Mouse (Mus musculus): ENCODE data around the gene Stil. TPM values are rescaled to one million over a fixed set of nuclear protein-coding genes. Genes with fewer than 3 reads are reported as not detected.

Stil gene
- total and polyA plus RNA-seq, 3 experiments, result 8.1 to 11.8 (median 9.0) TPM

DNA sequence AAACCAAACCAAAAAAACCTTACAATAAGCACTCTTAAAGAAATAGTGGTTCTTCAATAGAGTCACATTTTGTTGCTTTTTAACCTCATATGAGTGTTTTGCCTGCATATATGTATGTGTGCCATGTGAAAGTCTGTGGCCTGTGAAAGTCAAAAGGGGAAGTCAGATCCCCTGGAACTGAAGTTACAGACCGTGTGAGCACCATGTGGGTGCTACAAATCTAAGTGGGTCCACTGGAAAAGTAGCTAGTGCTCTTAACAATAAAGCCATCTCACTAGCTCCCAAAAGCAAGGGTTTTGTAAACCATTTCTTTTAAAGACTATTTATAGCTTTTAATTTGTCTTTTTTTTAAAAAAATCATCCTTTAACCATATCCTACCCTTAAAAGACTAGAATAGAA is 17.3 kb upstream of the Stil start:
- no peaks in the 10 kb centered on the region for H3K27me3 ChIP-seq (replicated peaks)
- dilution Hi-C loops (cut with MboI; ENCODE audit: extremely low pct_ligation_motif_present, extremely low pct_unique_long_range_greater_than_20kb, low sequenced_read_pairs), result no loop called here
- H3K79me2 ChIP-seq (replicated peaks; ENCODE audit: control insufficient read depth, extremely low read depth, insufficient read depth, poor library complexity, severe bottlenecking), result peaks cover 42% of the 10 kb centered on the region
- peak; percentile 45; the same call in 1 of the 2 replicates for TF ChIP-seq EP300 (IDR thresholded peaks at IDR 0.05; ENCODE audit: low read length)
- TF ChIP-seq MAX (IDR thresholded peaks at IDR 0.05; ENCODE audit: low read length), result peak; percentile 55; the same call in 1 of the 2 replicates
- peak; percentile 88 for TF ChIP-seq MYC (IDR thresholded peaks at IDR 0.05; ENCODE audit: low read depth, low read length)
- peak; percentile 38; the same call in 1 of the 2 replicates for TF ChIP-seq MXI1 (IDR thresholded peaks at IDR 0.05; ENCODE audit: low read depth, low read length)
- TF ChIP-seq HCFC1 (IDR thresholded peaks at IDR 0.05; ENCODE audit: low read depth, low read length), result no peak
- no peak overlapping the region for H3K4me3 ChIP-seq (replicated peaks in 1 of 3; ENCODE audit: low read depth in 2 of 3, low read length in 2 of 3, poor library complexity in 1 of 3)
- no peak overlapping the region for H3K4me2 ChIP-seq (ENCODE audit: insufficient read depth, low read depth, poor library complexity, severe bottlenecking)
- H3K4me1 ChIP-seq (ENCODE audit: control insufficient read depth in 1 of 2, insufficient read depth in 2 of 2), result peaks cover 0 to 37% of the 10 kb centered on the region in 2 experiments; a peak in 2 of 4 replicates
- H3K9ac ChIP-seq (ENCODE audit: insufficient read depth, low read depth), result no peak overlapping the region
- H3K27ac ChIP-seq (ENCODE audit: insufficient read depth, low read depth), result no peak overlapping the region
- H3K36me3 ChIP-seq (replicated peaks in 1 of 2; ENCODE audit: control insufficient read depth in 1 of 2, insufficient read depth in 1 of 2, low read length in 1 of 2), result peaks cover 0 to 5% of the 10 kb centered on the region in 2 experiments
- peak; percentile 52 for DNase-seq (ENCODE audit: extremely low read depth)
- no peaks in the 10 kb centered on the region for H3K9me3 ChIP-seq (replicated peaks; ENCODE audit: low read length)
- in situ Hi-C loops (cut with MboI; ENCODE audit: low pct_ligation_motif_present, low pct_unique_long_range_greater_than_20kb, low sequenced_read_pairs), result no loop called here

- DNase-seq (ENCODE audit: extremely low read depth), result peak; percentile 54
- peaks cover 42% of the 10 kb centered on the region for H3K79me2 ChIP-seq (replicated peaks; ENCODE audit: control insufficient read depth, extremely low read depth, insufficient read depth, poor library complexity, severe bottlenecking)
- no peak overlapping the region for H3K9ac ChIP-seq (ENCODE audit: insufficient read depth, low read depth)
- no peak overlapping the region for H3K27ac ChIP-seq (ENCODE audit: insufficient read depth, low read depth)
- no peaks in the 10 kb centered on the region for H3K27me3 ChIP-seq (replicated peaks)
- peaks cover 0 to 36% of the 10 kb centered on the region in 2 experiments; a peak in 2 of 4 replicates for H3K4me1 ChIP-seq (ENCODE audit: control insufficient read depth in 1 of 2, insufficient read depth in 2 of 2)
- peaks cover 0 to 5% of the 10 kb centered on the region in 2 experiments for H3K36me3 ChIP-seq (replicated peaks in 1 of 2; ENCODE audit: control insufficient read depth in 1 of 2, insufficient read depth in 1 of 2, low read length in 1 of 2)
- dilution Hi-C loops (cut with MboI; ENCODE audit: extremely low pct_ligation_motif_present, extremely low pct_unique_long_range_greater_than_20kb, low sequenced_read_pairs) (no loop called here), in situ Hi-C loops (cut with MboI; ENCODE audit: low pct_ligation_motif_present, low pct_unique_long_range_greater_than_20kb, low sequenced_read_pairs) (no loop called here)
- TF ChIP-seq SMC3 (IDR thresholded peaks at IDR 0.05; ENCODE audit: low read depth, low read length) (peak; percentile 14; the same call in 1 of the 2 replicates), ELF1 (IDR thresholded peaks at IDR 0.05; ENCODE audit: low read depth, low read length) (no peak), CTCF (conservative IDR thresholded peaks at IDR 0.05 in 1 of 2, IDR thresholded peaks at IDR 0.05 in 1 of 2; ENCODE audit: low read depth in 2 of 2, low read length in 2 of 2) (peak in 1 of 2 experiments; percentile 72; a peak in 2 of 4 replicates), RAD21 (IDR thresholded peaks at IDR 0.05; ENCODE audit: low read depth, low read length) (peak; percentile 61), IRF4 (IDR thresholded peaks at IDR 0.05; ENCODE audit: low read depth, low read length) (no peak), ZKSCAN1 (IDR thresholded peaks at IDR 0.05; ENCODE audit: borderline replicate concordance, low read depth, low read length) (peak; percentile 97)
- H3K4me2 ChIP-seq (ENCODE audit: insufficient read depth, low read depth, poor library complexity, severe bottlenecking), result no peak overlapping the region
- no peak overlapping the region for H3K4me3 ChIP-seq (replicated peaks in 1 of 3; ENCODE audit: low read depth in 2 of 3, low read length in 2 of 3, poor library complexity in 1 of 3)
- no peaks in the 10 kb centered on the region for H3K9me3 ChIP-seq (replicated peaks; ENCODE audit: low read length)
These were observed 16.9 kb upstream of the Stil start for GRCm38 (mm10) chr4:114983020-114983419.

GRCm38 (mm10) chr4:114986211-114986590 is 13.8 kb upstream of the Stil start:
- Histone ChIP-seq H3K9ac (ENCODE audit: insufficient read depth, low read depth) (peak overlapping the region; percentile 92), H3K79me2 (replicated peaks; ENCODE audit: control insufficient read depth, extremely low read depth, insufficient read depth, poor library complexity, severe bottlenecking) (peaks cover 31% of the 10 kb centered on the region), H3K36me3 (replicated peaks in 1 of 2; ENCODE audit: control insufficient read depth in 1 of 2, insufficient read depth in 1 of 2, low read length in 1 of 2) (peaks cover 0 to 5% of the 10 kb centered on the region in 2 experiments), H3K4me1 (ENCODE audit: control insufficient read depth in 1 of 2, insufficient read depth in 2 of 2) (peaks cover 0 to 34% of the 10 kb centered on the region in 2 experiments; a peak in 2 of 4 replicates), H3K4me3 (replicated peaks in 1 of 3; ENCODE audit: low read depth in 2 of 3, low read length in 2 of 3, poor library complexity in 1 of 3) (peak overlapping the region; percentile 80 to 99 (median 83)), H3K27ac (ENCODE audit: insufficient read depth, low read depth) (0 out of 2 replicates have a peak overlapping the region, but pooled peaks have one; percentile 91), H3K9me3 (replicated peaks; ENCODE audit: low read length) (no peaks in the 10 kb centered on the region), H3K4me2 (ENCODE audit: insufficient read depth, low read depth, poor library complexity, severe bottlenecking) (peak overlapping the region; percentile 97), H3K27me3 (replicated peaks) (no peaks in the 10 kb centered on the region)
- in situ Hi-C loops (cut with MboI; ENCODE audit: low pct_ligation_motif_present, low pct_unique_long_range_greater_than_20kb, low sequenced_read_pairs), result no loop called here
- no peak for DNase-seq (ENCODE audit: extremely low read depth)
- dilution Hi-C loops (cut with MboI; ENCODE audit: extremely low pct_ligation_motif_present, extremely low pct_unique_long_range_greater_than_20kb, low sequenced_read_pairs), result no loop called here
- TF ChIP-seq MXI1 (IDR thresholded peaks at IDR 0.05; ENCODE audit: low read depth, low read length), result no peak
- TF ChIP-seq SIN3A (IDR thresholded peaks at IDR 0.05; ENCODE audit: low read length), result peak; percentile 11; the same call in 1 of the 2 replicates
- TF ChIP-seq RCOR1 (conservative IDR thresholded peaks at IDR 0.05; ENCODE audit: low read depth, low read length), result no peak
